Mouse (Mus musculus) megakaryocyte, embryonic 14.5 days (primary cell): ENCODE data around the gene Cxcl2.

ENCODE experiments used
- FLI1 ChIP-seq: IDR thresholded peaks from 2 replicates; pipeline ENCODE4 v1.6.1; 2012; ENCODE audit warnings: low read length, inconsistent platforms, mixed read lengths
- GATA1 ChIP-seq: IDR thresholded peaks from 3 replicates; pipeline ENCODE4 v1.6.1; 2012; ENCODE audit warnings: mixed read lengths, low read length, inconsistent platforms, borderline replicate concordance

GRCm38 (mm10) chr5:90884628-90885242 lies 18.9 kb upstream of the Cxcl2 start:
- no peak for TF ChIP-seq GATA1
- TF ChIP-seq FLI1 = no peak
